Mouse (Mus musculus) embryonic stem cell, embryonic (primary cell): ENCODE measurements around the gene Bnip1.

Source experiments
- CTCF ChIA-PET, 4 experiments: fragments of 300-600 bp in 2 of 4; fragments of 350-600 bp in 2 of 4; sonication (Branson Sonifier 250); formaldehyde crosslinking; loops; one replicate each; lab custom pipeline; 2022; ENCODE audit warnings: inconsistent platforms in 2 of 4; lab: Charles Lee
- POLR2A ChIA-PET, 4 experiments: fragments of 300-600 bp in 2 of 4; fragments of 350-600 bp in 2 of 4; sonication (Branson Sonifier 250); formaldehyde crosslinking; loops; one replicate each; lab custom pipeline; 2022; ENCODE audit warnings: antibody characterized with exemption in 4 of 4, inconsistent platforms in 1 of 4; lab: Charles Lee

The Bnip1 gene

GRCm38 (mm10) chr17:26789460-26790268, 8.8 kb downstream of the Bnip1 start:
- CTCF ChIA-PET: interaction anchor here in 1 of 4 experiments (0.6 kb wide), 1 partner anchor 425 kb away, joined by 4 read pairs; no protein-coding TSS in a partner anchor
- POLR2A ChIA-PET: interaction anchor here in 1 of 4 experiments (0.6 kb wide), 1 partner anchor 392 kb away, joined by 4 read pairs; no protein-coding TSS in a partner anchor

GRCm38 (mm10) chr17:26790269-26791214, 9.7 kb downstream of the Bnip1 start:
- POLR2A ChIA-PET: interaction anchor here in 2 of 4 experiments (0.6 to 2.0 kb wide), 5 partner anchors 9 to 128 kb away, joined by 3 to 5 read pairs (median 3); partner anchors contain the start of gene Atp6v0e (in 1 of the 2)
- CTCF ChIA-PET: interaction anchor here in 3 of 4 experiments (0.5 to 1.8 kb wide), 7 partner anchors 13 to 363 kb away, joined by 3 to 7 read pairs (median 3); no protein-coding TSS in a partner anchor

GRCm38 (mm10) chr17:26791580-26791979, 10.7 kb downstream of the Bnip1 start:
- ChIA-PET CTCF (interaction anchor here (0.5 to 1.8 kb wide), 8 partner anchors 12 to 362 kb away, joined by 3 to 7 read pairs (median 3); no protein-coding TSS in a partner anchor), POLR2A (interaction anchor here in 2 of 4 experiments (0.6 to 2.0 kb wide), 8 partner anchors 10 to 129 kb away, joined by 3 to 5 read pairs (median 4); partner anchors contain the start of gene Atp6v0e (in 1 of the 2))

- ChIA-PET CTCF (interaction anchor here in 3 of 4 experiments (0.6 to 1.8 kb wide), 5 partner anchors 12 to 330 kb away, joined by 3 to 7 read pairs (median 3); no protein-coding TSS in a partner anchor), POLR2A (interaction anchor here in 2 of 4 experiments (0.6 to 2.0 kb wide), 5 partner anchors 11 to 95 kb away, joined by 3 to 5 read pairs (median 4); no protein-coding TSS in a partner anchor)
Measured at GRCm38 (mm10) chr17:26792096-26792495, 11.2 kb downstream of the Bnip1 start.

- POLR2A ChIA-PET: interaction anchor here in 2 of 4 experiments (0.7 to 1.3 kb wide), 4 partner anchors 11 to 228 kb away, joined by 3 read pairs; no protein-coding TSS in a partner anchor
- CTCF ChIA-PET: interaction anchor here in 1 of 4 experiments (1.2 to 2.4 kb wide), 3 partner anchors 12 to 341 kb away, joined by 4 to 13 read pairs (median 10); partner anchors contain the start of genes Bnip1 and Kifc5b
Measured at GRCm38 (mm10) chr17:26793068-26793765, 12.4 kb downstream of the Bnip1 start.

GRCm38 (mm10) chr17:26794744-26795143, 13.9 kb downstream of the Bnip1 start:
- ChIA-PET CTCF (interaction anchor here (0.5 to 2.5 kb wide), 68 partner anchors 9 to 709 kb away, joined by 3 to 41 read pairs (median 4); partner anchors contain the start of genes Bnip1 (in 2 of the 4), Atp6v0e (in 1 of the 4), Nkx2-5 (in 1 of the 4) and Phf1 (in 1 of the 4)), POLR2A (interaction anchor here in 3 of 4 experiments (0.7 to 1.7 kb wide), 11 partner anchors 9 to 92 kb away, joined by 3 to 9 read pairs (median 3); partner anchors contain the start of gene Bnip1 (in 1 of the 3))

- POLR2A ChIA-PET: interaction anchor here in 3 of 4 experiments (0.7 to 1.7 kb wide), 8 partner anchors 8 to 91 kb away, joined by 3 to 9 read pairs (median 4); partner anchors contain the start of gene Bnip1 (in 1 of the 3)
- CTCF ChIA-PET: interaction anchor here (0.6 to 2.5 kb wide), 65 partner anchors 9 to 377 kb away, joined by 3 to 41 read pairs (median 4); partner anchors contain the start of genes Atp6v0e (in 1 of the 4), Bnip1 (in 1 of the 4), Nkx2-5 (in 1 of the 4) and Phf1 (in 1 of the 4)
Measured at GRCm38 (mm10) chr17:26795386-26795785, 14.5 kb downstream of the Bnip1 start.

GRCm38 (mm10) chr17:26797379-26798128, 16.7 kb downstream of the Bnip1 start:
- ChIA-PET POLR2A (interaction anchor here in 1 of 4 experiments (0.6 to 1.3 kb wide), 2 partner anchors 16 to 276 kb away, joined by 3 to 6 read pairs; no protein-coding TSS in a partner anchor), CTCF (interaction anchor here in 2 of 4 experiments (0.6 to 0.8 kb wide), 2 partner anchors 87 to 324 kb away, joined by 3 read pairs; no protein-coding TSS in a partner anchor)

GRCm38 (mm10) chr17:26802886-26803285, 22.0 kb downstream of the Bnip1 start:
- ChIA-PET CTCF (no interaction called here), POLR2A (interaction anchor here in 1 of 4 experiments (1.5 kb wide), 1 partner anchor 8 kb away, joined by 5 read pairs; no protein-coding TSS in a partner anchor)

- CTCF ChIA-PET: interaction anchor here in 2 of 4 experiments (1.2 to 1.3 kb wide), 2 partner anchors 18 to 66 kb away, joined by 3 to 4 read pairs; no protein-coding TSS in a partner anchor
- POLR2A ChIA-PET: interaction anchor here in 1 of 4 experiments (0.5 kb wide), 1 partner anchor 35 kb away, joined by 3 read pairs; no protein-coding TSS in a partner anchor
Measured at GRCm38 (mm10) chr17:26812607-26813006, 31.7 kb downstream of the Bnip1 start.

GRCm38 (mm10) chr17:26813497-26813896, 32.6 kb downstream of the Bnip1 start:
- ChIA-PET POLR2A (interaction anchor here in 1 of 4 experiments (1.0 kb wide), 1 partner anchor 305 kb away, joined by 3 read pairs; no protein-coding TSS in a partner anchor), CTCF (interaction anchor here in 1 of 4 experiments (1.1 kb wide), 1 partner anchor 82 kb away, joined by 3 read pairs; no protein-coding TSS in a partner anchor)

GRCm38 (mm10) chr17:26816810-26817209, 35.9 kb downstream of the Bnip1 start:
- ChIA-PET CTCF (interaction anchor here in 2 of 4 experiments (0.6 to 1.6 kb wide), 2 partner anchors 22 to 548 kb away, joined by 4 read pairs; no protein-coding TSS in a partner anchor), POLR2A (interaction anchor here in 1 of 4 experiments (1.1 to 1.6 kb wide), 2 partner anchors 12 to 26 kb away, joined by 4 to 5 read pairs; no protein-coding TSS in a partner anchor)

- POLR2A ChIA-PET: no interaction called here
- CTCF ChIA-PET: interaction anchor here in 1 of 4 experiments (0.9 to 1.0 kb wide), 2 partner anchors 23 to 68 kb away, joined by 3 read pairs; no protein-coding TSS in a partner anchor
Measured at GRCm38 (mm10) chr17:26817776-26818175, 36.9 kb downstream of the Bnip1 start.

- ChIA-PET POLR2A (interaction anchor here in 2 of 4 experiments (0.5 to 1.1 kb wide), 4 partner anchors 15 to 1199 kb away, joined by 3 to 4 read pairs (median 3); no protein-coding TSS in a partner anchor), CTCF (interaction anchor here in 1 of 4 experiments (0.6 to 0.7 kb wide), 2 partner anchors 24 to 204 kb away, joined by 3 to 4 read pairs; no protein-coding TSS in a partner anchor)
Measured at GRCm38 (mm10) chr17:26826131-26826530, 45.3 kb downstream of the Bnip1 start.

- ChIA-PET POLR2A (no interaction called here), CTCF (no interaction called here)
Measured at GRCm38 (mm10) chr17:26833806-26834205, 52.9 kb downstream of the Bnip1 start.
